Mouse (Mus musculus): Measurements from ENCODE around the gene Jag2. TPM values are rescaled to one million over a fixed set of nuclear protein-coding genes. Genes with fewer than 3 reads are reported as not detected.

The Jag2 gene
- 2.3 and 3.8 TPM in 2 replicates for polyA plus RNA-seq (2016; fragmentation: Nextera tagmentation; extraction: Ambion mirVana)

- H3K27me3 ChIP-seq (ENCODE audit: poor library complexity, severe bottlenecking): peaks cover 78% of the 10 kb centered on the region
- WGBS: 4% methylated on average over 85 of the region's 85 CpGs
- peak within 1 kb of the TSS; percentile 78 for H3K27ac ChIP-seq
- DNase-seq (ENCODE audit: extremely low spot score, low spot score): peak; percentile 65
- no peaks in the 10 kb centered on the region for H3K9me3 ChIP-seq
- H3K4me3 ChIP-seq: peak within 1 kb of the TSS; percentile 60
- no peaks in the 10 kb centered on the region for H3K36me3 ChIP-seq (replicated peaks)
- H3K4me1 ChIP-seq: peaks cover 56% of the 10 kb centered on the region
Observed at GRCm38 (mm10) chr12:112929562-112930352, at the start of gene Jag2. Jag2 (minus strand) TSS chr12:112929776.

- WGBS: 45% methylated on average over 12 of the region's 12 CpGs
- no peak for DNase-seq (ENCODE audit: extremely low spot score, low spot score)
- H3K4me1 ChIP-seq: peaks cover 21% of the 10 kb centered on the region
- H3K9me3 ChIP-seq: no peaks in the 10 kb centered on the region
- no peaks in the 10 kb centered on the region for H3K27me3 ChIP-seq (ENCODE audit: poor library complexity, severe bottlenecking)
- peaks cover 80% of the 10 kb centered on the region for H3K36me3 ChIP-seq (replicated peaks)
- peak overlapping the region; percentile 75 for H3K4me3 ChIP-seq
- H3K27ac ChIP-seq: peak overlapping the region; percentile 92
Observed at GRCm38 (mm10) chr12:112977156-112977555, 47.6 kb upstream of the Jag2 start.

DNA sequence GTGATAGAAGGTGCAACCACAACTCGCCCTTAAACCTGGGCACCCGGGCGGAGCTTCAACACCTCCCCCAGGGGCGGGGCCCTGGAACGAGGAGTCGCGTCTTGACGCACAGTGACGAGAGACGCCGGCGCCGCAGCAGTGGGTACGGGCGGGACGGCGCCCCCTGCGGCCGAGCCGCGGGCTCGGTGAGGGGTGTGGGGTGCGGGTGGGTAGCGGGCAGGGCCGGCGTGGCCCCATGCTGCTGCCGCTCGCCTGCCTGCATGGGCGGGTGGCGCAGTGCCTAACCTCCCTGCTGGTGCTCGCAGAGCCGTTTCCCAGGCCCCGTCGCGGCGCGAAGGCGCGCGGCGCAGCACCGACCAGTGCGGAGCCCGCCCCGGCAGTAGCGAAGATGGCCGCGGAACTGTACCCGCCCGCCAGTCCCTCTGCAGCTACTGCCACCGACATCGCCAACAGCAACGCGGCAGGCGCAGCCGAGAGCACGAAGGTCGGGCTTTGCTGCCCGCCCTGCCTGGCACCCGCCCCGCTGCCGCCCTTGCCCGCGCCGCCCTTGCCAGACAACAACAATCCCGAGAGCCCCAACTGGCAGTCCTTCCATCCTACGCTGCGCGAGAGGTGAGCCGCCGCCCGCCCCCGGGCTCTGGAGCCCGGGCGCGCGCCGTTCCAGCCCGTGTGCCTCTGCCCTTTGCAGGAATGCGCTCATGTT lies 46.9 kb upstream of the Jag2 start, which contains the start of gene Btbd6:
Gene Btbd6 (plus strand): TSS at position 112 of the 703 bp plus-strand sequence.
- WGBS: under 1% methylated on average over 78 of the region's 80 CpGs
- H3K4me3 ChIP-seq: peak within 1 kb of the TSS; percentile 75
- DNase-seq (ENCODE audit: extremely low spot score, low spot score): peak; percentile 80
- H3K27me3 ChIP-seq (ENCODE audit: poor library complexity, severe bottlenecking): no peaks in the 10 kb centered on the region
- H3K27ac ChIP-seq: peak within 1 kb of the TSS; percentile 92
- peaks cover 80% of the 10 kb centered on the region for H3K36me3 ChIP-seq (replicated peaks)
- H3K4me1 ChIP-seq: peaks cover 21% of the 10 kb centered on the region
- H3K9me3 ChIP-seq: no peaks in the 10 kb centered on the region

DNA sequence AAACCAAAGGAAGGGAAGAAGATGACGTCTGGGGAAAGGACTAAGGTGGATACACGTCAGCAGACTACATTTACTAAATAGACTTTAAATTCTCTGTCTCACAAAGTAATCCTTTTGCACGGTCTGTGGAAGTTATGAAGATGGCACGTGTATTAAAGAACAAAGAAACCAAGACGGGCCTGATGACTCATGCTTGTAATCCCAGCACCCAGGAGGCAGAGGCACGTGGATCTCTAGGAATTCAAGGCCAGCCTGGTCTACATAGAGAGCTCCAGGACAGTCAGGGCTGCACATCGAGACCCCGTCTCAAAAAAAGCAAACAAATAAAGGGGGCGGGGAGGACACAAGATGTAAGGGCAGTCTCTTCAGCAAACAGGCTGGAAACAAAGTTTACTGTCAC lies 45.2 kb upstream of the Jag2 start:
- Histone ChIP-seq H3K4me3 (no peak overlapping the region), H3K9me3 (no peaks in the 10 kb centered on the region), H3K27me3 (ENCODE audit: poor library complexity, severe bottlenecking) (no peaks in the 10 kb centered on the region), H3K4me1 (peaks cover 21% of the 10 kb centered on the region), H3K36me3 (replicated peaks) (peaks cover 80% of the 10 kb centered on the region), H3K27ac (no peak overlapping the region)
- 91% methylated on average over 9 of the region's 9 CpGs for WGBS
- DNase-seq (ENCODE audit: extremely low spot score, low spot score): no peak

DNA sequence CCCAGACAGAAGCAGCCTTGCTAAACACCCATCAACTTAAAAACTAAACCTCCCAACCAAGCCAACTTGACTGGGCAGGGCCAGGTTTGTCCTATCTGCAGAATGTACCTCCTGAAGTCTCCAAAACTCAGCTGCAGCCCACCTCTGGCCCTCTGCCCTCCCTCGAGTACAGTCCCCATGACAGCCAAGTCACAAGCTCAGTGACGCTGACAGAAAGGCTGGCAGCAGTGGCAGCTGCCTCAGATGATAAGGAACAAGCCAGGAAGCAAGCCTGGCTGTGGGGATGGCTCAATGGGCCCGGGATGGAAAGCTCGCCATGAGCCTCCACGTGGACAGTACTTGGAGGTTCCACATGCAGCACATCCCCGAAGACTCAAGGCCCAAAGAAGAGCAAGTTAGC lies 40.0 kb upstream of the Jag2 start:
- Histone ChIP-seq H3K9me3 (no peaks in the 10 kb centered on the region), H3K4me1 (no peaks in the 10 kb centered on the region), H3K36me3 (replicated peaks) (peaks cover 100% of the 10 kb centered on the region), H3K4me3 (no peak overlapping the region), H3K27ac (no peak overlapping the region), H3K27me3 (ENCODE audit: poor library complexity, severe bottlenecking) (no peaks in the 10 kb centered on the region)
- DNase-seq (ENCODE audit: extremely low spot score, low spot score): no peak
- WGBS: 89% methylated on average over 6 of the region's 6 CpGs

DNA sequence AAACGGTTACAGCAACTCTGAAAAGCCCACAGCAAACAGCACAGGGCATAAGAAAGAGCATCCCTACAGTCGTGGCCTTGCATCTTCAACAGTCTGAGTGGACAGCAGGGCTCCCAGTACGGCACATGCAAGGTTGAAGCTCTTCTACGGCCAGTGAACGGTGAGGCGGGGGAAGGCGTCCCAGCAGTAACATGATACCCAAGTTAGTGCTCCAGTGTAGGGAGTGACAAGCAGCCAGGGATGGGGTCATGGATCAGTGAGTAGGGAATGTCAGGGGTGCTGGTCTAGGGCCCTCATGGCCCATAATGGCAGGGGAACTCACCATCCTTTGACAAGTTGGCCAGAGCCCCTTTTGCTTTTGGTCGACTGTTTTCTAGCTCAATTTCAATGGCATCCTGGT lies 39.4 kb upstream of the Jag2 start:
- Histone ChIP-seq H3K36me3 (replicated peaks) (peaks cover 100% of the 10 kb centered on the region), H3K4me3 (no peak overlapping the region), H3K27ac (no peak overlapping the region), H3K9me3 (no peaks in the 10 kb centered on the region), H3K4me1 (no peaks in the 10 kb centered on the region), H3K27me3 (ENCODE audit: poor library complexity, severe bottlenecking) (no peaks in the 10 kb centered on the region)
- 80% methylated on average over 8 of the region's 8 CpGs for whole genome bisulfite sequencing
- DNase-seq (ENCODE audit: extremely low spot score, low spot score): no peak

DNA sequence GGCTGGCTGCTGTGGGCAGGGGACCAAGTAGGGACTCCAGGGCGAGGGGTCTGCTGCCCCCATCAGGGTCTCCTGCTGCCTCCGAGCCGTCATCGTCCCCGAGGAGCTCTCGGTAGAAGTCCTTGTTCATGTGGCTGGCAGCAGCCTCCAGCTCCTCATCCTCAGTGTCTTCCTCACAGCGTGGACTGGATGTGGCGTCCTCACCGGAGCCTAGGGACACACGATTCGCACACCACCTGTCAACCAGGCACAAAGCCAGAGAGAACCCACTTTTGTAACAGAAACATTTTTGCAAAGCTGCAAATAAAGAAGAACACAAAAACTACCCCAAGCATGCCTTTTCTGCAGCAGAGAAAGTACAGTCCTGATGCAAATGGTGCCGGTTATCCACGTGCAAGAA lies 36.2 kb upstream of the Jag2 start:
- DNase-seq (ENCODE audit: extremely low spot score, low spot score): no peak
- Histone ChIP-seq H3K4me1 (no peaks in the 10 kb centered on the region), H3K27me3 (ENCODE audit: poor library complexity, severe bottlenecking) (no peaks in the 10 kb centered on the region), H3K4me3 (no peak overlapping the region), H3K9me3 (no peaks in the 10 kb centered on the region), H3K36me3 (replicated peaks) (peaks cover 100% of the 10 kb centered on the region), H3K27ac (no peak overlapping the region)
- WGBS: 91% methylated on average over 13 of the region's 13 CpGs

GRCm38 (mm10) chr12:112961872-112962271 lies 32.3 kb upstream of the Jag2 start:
- WGBS: 86% methylated on average over 5 of the region's 5 CpGs
- DNase-seq (ENCODE audit: extremely low spot score, low spot score): no peak
- peaks cover 95% of the 10 kb centered on the region for H3K36me3 ChIP-seq (replicated peaks)
- H3K27me3 ChIP-seq (ENCODE audit: poor library complexity, severe bottlenecking): no peaks in the 10 kb centered on the region
- no peak overlapping the region for H3K4me3 ChIP-seq
- H3K4me1 ChIP-seq: peaks cover 9% of the 10 kb centered on the region
- H3K9me3 ChIP-seq: no peaks in the 10 kb centered on the region
- H3K27ac ChIP-seq: no peak overlapping the region

- WGBS: 89% methylated on average over 7 of the region's 7 CpGs
- DNase-seq (ENCODE audit: extremely low spot score, low spot score): no peak
- H3K36me3 ChIP-seq (replicated peaks): peaks cover 94% of the 10 kb centered on the region
Observed at GRCm38 (mm10) chr12:112961428-112961827, 31.9 kb upstream of the Jag2 start.

GRCm38 (mm10) chr12:112959421-112959820 lies 29.8 kb upstream of the Jag2 start:
- H3K4me3 ChIP-seq: no peak overlapping the region
- DNase-seq (ENCODE audit: extremely low spot score, low spot score): no peak
- WGBS: 86% methylated on average over 8 of the region's 8 CpGs
- H3K27ac ChIP-seq: no peak overlapping the region
- no peaks in the 10 kb centered on the region for H3K9me3 ChIP-seq
- H3K27me3 ChIP-seq (ENCODE audit: poor library complexity, severe bottlenecking): no peaks in the 10 kb centered on the region
- H3K4me1 ChIP-seq: peaks cover 9% of the 10 kb centered on the region
- H3K36me3 ChIP-seq (replicated peaks): peaks cover 76% of the 10 kb centered on the region

More at GRCm38 (mm10) chr12:112961428-112961827, 31.9 kb upstream of the Jag2 start:
- peaks cover 9% of the 10 kb centered on the region for H3K4me1 ChIP-seq
- H3K27me3 ChIP-seq (ENCODE audit: poor library complexity, severe bottlenecking): no peaks in the 10 kb centered on the region
- H3K4me3 ChIP-seq: no peak overlapping the region
- no peak overlapping the region for H3K27ac ChIP-seq
- no peaks in the 10 kb centered on the region for H3K9me3 ChIP-seq

DNA sequence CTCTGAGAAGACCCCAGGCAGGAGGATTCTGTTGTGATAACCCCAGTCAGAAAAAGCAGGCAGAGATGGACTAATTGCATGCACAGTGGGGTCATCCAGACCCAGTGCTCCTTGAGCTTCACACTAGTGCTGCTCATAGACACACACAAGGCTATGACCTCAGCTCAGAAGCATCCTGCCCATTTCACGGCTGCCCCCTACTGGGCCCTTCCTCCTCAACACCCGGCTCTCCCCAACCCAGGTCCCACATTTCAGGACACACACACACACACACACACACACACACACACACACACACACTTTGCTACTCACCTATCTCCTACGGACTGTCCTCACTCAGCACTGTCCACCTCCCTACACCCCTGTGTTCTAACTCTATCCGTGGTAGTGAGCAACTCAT lies 28.7 kb upstream of the Jag2 start:
- H3K4me1 ChIP-seq: peaks cover 9% of the 10 kb centered on the region
- H3K9me3 ChIP-seq: no peaks in the 10 kb centered on the region
- peaks cover 67% of the 10 kb centered on the region for H3K36me3 ChIP-seq (replicated peaks)
- H3K27ac ChIP-seq: peak overlapping the region; percentile 37; the same call in 1 of the 2 replicates
- no peak overlapping the region for H3K4me3 ChIP-seq
- DNase-seq (ENCODE audit: extremely low spot score, low spot score): peak; percentile 45
- no peaks in the 10 kb centered on the region for H3K27me3 ChIP-seq (ENCODE audit: poor library complexity, severe bottlenecking)
- WGBS: 37% methylated on average over 4 of the region's 4 CpGs

GRCm38 (mm10) chr12:112955800-112956199 lies 26.2 kb upstream of the Jag2 start:
- peaks cover 11% of the 10 kb centered on the region; the same call in 1 of the 2 replicates for H3K27me3 ChIP-seq (ENCODE audit: poor library complexity, severe bottlenecking)
- DNase-seq (ENCODE audit: extremely low spot score, low spot score): peak; percentile 76
- H3K27ac ChIP-seq: no peak overlapping the region
- WGBS: 40% methylated on average over 4 of the region's 4 CpGs
- peaks cover 42% of the 10 kb centered on the region for H3K36me3 ChIP-seq (replicated peaks)
- no peak overlapping the region for H3K4me3 ChIP-seq
- no peaks in the 10 kb centered on the region for H3K9me3 ChIP-seq
- H3K4me1 ChIP-seq: peaks cover 27% of the 10 kb centered on the region

All from forebrain, embryonic 10.5 days (tissue).